Mouse (Mus musculus) cerebellum, postnatal 4 days (tissue): ENCODE measurements around the gene Timm8b.
"Not testable (repeated sequence)": the region's sequence is repeated elsewhere in the genome, so short reads cannot be mapped to it uniquely, and the experiment has no call there.

Source experiments
- DNase-seq, 2 experiments: peaks; one replicate each; pipeline ENCODE4 v3.0.0; 2022; ENCODE audit warnings: low spot score in 2 of 2, mixed read lengths in 1 of 2

Timm8b gene

DNA sequence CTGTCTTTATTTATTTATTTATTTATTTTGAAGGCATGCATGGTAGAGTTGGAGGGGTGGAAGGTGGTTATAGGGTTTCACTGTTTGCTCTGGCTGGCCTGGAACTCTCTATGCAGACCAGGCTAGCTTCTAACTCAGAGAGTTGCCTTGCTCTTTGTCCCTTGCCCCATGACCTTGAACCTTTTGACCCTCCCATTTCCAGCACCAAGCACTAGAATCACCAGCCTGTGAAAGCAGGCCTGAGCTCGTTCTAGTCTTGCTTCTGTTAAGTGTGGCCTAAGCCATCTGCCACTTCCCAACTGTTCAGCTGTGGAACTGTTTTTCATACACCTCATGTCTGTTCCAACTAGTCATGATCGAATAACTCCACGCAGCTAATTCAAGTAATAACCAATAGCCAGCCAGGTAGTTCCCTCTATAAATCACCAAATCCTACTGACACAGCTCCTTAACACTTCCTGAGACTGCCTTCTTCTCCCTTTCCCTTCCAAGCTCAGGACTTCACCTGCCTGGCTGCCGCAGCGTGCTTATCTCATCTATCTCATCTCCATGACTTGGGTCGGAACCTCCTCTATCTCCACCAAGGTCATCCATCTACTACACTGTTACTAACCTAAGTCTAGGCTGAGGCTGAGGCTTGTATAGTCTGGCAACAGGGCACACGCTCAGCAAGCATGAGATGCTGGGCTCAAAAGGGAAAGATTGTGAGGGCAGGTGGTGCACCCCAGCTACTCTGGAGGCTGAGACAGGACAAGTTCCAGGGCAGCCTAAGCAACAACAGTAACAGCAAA, 1.5 kb upstream of the Timm8b start:
- DNase-seq: no peak

DNA sequence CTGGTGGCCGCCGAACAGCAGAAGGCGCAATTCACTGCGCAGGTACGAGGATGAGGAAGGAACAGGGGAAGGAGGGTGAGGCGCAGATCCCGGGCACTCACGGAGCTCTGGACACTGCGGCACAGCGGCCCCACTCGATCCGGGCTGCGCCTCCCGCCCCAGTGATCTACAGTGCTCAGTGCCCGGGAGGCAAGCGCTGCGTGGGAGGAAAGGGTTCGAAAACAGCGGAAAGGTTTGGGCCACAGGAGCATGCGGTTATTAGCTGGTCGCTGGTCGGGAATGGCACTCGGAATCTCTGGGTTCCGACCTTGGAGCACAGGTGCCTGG, 251 bp downstream of the Timm8b start:
- DNase-seq: no peak

DNA sequence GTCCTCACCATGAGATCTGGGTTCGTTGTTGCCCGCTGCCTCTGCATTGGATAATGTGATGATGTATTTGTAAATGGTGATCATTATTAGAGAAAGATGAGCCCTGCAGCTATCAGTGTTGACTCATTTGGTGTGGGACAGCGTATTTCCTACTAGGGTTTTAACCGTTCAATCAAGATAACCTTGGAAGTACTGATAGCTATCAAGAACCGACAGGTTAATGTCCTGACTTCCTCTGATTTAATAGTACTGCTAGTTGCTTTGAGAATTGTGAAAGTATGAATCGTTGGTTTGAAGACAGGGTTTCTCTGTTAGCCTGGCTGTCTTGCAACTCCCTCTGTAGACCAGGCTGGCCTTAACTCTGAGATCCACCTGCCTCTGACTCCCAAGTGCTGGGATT, 628 bp downstream of the Timm8b start:
- no peak for DNase-seq

DNA sequence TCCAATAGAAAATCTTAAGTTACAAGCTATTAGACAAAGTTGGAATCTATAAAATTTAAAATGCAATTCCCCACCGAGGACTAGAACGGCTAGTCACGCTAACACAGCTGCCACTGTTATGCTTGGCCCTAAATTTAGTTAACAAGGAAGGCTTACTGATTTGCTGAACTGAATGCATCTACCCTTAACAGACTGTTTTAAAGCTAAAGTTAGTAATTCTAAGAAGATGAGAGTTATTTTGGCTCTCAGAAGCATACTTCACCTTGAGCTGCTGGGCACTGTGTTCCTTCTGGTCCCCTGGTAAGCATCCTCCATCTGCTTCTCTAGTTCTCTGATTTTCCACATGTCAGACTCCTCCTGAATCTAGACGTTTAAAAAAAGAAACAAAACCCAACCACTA, 8.4 kb downstream of the Timm8b start:
- DNase-seq: no peak

DNA sequence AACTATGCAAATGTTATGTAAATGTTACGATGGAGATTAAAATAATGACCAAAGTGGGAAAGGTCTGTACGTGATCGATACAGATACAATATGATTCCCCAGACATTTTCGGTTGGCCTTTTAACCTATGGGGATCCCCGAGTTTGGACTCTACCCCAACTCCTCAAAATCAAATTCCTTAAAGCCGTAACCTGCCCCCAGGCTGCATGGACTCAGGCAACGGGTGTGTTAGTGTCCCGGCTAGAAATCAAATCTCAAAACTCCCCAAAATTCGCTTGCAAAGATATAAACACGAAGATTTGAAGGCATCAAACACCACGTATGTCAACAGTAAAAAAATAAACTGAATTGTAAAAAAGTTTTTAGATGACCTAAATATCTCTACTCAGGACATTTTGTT, 12.5 kb downstream of the Timm8b start:
- DNase-seq: no peak

DNA sequence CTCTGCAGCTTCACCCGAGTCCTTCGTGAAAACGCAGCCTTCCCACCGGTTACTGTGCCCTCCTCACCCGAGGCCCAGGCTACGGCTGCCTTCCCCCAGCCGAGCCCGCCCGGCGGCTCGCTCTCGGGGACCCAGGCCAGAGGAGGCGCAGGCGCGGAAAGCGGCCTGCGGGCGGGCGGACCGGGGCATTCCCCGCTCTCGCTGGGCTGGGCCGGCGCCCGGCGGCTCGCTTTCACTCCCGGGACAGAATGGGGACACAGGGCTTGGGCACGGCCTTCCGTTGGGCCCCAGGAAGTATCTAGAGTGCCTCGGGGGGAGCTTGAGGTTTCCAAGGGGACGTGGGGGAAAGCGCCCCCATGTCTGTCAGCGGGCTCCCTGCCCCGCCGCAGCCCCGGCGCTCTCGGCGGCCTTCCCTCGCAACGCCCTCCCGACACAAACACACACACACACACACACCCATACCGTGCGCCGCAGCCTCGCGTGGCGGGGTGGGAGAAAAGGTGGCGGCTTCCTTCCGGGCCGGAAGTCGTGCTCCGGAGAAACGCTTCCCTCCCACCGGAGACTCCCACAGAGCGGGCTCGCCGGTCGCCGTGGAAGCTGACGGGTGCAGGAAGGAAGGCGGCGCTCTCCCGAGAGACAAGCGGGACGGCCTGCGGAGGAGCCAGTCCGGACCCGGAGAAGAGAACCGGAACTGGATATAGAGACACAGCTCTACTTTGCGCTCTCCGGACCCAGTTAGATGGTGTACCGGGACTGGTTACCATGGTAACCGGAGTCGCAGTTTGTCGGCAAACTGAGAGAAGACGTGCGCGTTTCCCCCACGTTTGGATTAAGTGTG, 13.3 kb downstream of the Timm8b start, which contains the start of the genes Pih1d2 and Nkapd1:
Pih1d2 (plus strand) TSS at position 556 of the 838 bp plus-strand sequence.
Nkapd1 (minus strand) TSS at position 699 of the 838 bp plus-strand sequence.
- peak; percentile 74 to 91 for DNase-seq

DNA sequence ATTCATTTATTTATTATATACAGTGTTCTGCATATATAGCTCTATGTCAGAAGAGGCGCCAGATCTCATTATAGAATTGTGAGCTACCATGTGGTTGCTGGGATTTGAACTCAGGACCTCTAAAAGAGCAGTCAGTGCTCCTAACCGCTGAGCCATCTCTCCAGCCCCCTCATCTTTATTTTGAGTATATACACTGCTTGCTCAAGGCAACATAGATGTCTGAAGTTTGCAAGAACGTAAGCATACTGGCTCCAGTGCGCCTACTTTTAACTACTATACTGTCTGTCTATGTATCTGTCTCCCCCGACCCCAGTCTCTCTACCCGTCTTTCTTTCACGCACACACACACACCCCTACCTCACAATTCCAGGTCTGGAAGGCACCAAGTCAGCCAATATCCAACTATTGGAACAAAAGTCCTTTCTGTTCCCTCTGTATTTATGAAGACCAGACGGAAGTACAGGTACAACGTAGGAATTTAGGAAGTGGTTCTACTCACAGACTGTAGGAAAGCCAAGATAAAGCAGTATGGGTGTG, 14.2 kb downstream of the Timm8b start:
- no peak for DNase-seq

DNA sequence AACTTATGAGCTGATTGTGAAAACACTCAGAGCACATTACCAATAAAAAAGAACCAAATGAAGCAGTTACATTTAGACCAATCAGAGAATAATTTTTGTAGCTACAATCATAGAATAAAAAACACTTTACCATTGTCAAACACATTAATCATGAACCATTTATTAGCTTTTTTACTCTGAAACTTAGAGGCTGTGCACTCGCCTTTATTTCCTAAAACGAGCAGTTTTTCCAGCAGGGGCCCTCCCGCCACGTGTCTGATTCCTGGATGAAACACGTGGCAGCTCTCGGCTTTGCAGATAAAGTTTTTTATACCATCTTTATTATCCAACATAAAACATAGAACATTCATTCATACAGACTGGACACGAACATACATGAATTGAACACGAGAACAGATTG, 27.2 kb downstream of the Timm8b start:
- not testable (repeated sequence) for DNase-seq

DNA sequence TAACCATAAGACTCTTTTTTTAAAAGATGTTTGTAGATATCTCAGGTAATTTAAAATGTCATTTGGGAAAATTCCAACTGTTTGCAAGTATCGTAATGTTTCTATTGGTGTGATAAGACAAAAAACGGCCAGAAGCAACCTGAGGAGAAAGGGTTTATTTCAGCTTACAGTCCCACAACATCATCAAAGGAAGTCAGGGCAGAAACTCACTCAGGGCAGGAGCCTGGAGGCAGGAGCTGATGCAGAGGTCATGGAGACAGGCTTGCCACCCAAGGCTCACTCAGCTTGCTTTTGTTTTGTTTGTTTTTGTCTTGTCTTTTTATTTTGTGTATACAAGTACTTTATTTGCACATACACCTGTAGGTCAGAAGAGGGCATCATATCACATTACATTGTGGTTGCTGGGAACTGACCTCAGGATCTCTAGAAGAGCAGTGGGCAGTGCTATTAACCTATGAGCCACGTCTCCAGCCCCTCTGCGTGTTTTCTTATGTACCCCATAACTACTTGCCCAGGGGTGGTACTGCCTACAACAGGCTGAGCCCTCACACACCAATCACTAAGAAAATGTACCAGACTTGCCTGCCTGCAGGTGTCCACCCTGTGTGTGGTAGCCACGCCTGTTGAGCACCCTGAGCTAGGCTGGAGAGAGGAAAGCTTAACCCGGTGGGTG, 28.4 kb downstream of the Timm8b start:
- no peak for DNase-seq

DNA sequence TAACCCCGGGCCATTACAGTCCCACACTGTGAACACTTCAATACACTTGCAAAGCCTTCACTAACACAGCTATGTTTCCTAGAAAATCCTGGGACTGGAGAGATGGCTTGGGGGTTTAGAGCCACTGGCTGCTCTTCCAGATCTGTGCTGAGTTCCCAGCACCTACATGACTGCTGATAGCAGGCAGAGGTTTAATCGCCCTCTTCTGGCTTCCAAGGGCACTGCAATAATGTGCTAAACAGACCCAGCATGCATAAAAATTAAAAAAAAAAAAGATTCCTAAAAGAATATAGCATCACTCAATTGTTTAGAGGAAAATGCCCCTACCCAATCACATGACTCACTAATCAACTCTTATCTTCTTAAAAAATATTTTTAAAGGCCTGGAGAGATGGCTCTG, 29.3 kb downstream of the Timm8b start:
- no peak for DNase-seq

DNA sequence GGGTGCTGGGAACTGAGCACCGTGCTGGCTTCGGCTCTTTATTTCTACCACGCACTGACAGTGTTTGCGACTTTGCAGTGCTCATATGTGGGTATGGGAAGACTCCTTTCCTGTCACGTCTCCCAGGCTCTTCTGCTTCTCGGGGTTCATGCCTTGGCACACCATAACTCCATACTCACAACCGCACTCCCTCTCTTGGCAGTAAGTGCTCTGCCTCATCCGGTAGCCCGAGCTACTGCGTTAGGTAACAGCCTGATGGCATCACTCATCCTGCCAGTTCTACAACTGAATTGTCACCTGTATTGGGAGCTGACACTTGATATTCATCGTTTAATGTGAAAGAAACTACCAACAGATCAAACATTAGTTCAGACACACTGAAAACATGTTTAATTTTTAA, 30.6 kb downstream of the Timm8b start:
- no peak for DNase-seq

DNA sequence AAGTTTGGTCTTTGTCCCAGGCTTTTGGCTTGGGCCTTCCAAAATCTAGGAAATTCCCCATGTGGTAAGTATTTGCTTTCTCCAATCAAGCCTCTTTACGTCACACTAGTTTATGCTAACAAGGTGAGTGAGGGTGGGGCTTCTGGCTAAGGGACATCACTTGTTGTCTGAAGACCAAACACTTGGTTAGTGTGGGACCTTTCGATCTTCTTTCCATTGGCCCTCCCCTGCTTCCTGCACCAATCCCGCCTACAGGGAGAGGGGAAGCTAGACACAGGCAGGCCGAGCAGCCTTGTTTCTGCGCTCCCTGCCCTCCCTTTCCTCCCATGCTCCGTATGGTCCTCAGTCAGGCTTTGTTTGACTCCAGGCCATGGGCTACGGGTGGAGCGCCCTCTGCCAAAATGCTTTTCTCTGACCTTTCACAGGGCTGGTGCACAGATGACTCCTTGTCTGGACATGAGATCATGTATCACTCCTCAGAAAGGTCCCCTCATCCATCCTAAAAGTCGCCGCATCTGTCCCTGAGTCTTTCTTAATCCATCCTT, 43.2 kb downstream of the Timm8b start:
- no peak for DNase-seq

DNA sequence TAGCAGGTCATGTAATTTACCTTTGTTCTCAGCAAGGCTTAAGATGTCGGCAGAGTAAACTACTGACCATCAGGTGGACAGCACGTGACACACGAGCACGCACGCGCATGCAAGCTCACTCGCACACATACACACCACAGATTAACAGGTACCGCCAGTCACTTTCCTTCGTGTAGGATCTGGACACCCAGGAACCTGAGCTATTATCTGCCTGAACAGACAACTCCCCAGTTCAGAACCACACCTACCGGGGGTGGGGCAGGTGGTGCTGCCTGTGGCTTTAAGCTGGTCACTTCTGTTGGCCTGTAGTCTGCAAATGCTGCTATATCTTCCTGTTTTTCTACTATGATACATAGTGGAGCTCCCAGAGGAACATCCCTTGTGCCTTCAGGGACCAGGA, 46.8 kb downstream of the Timm8b start:
- no peak for DNase-seq
